Mouse (Mus musculus) stomach, postnatal 0 days (tissue): ENCODE results near the gene Arhgap15. TPM values are rescaled to one million over a fixed set of nuclear protein-coding genes. Genes with fewer than 3 reads are reported as not detected.

Experiments used
- ATAC-seq: fragments of 200-750 bp; cut with Nextera tagmentation; 2 replicates; pipeline ENCODE4 v1.8.0; 2017; ENCODE audit not compliant: low FRiP score, low TSS enrichment
- DNase-seq: peaks from one replicate; pipeline ENCODE4 v3.0.0-alpha.2; 2016; ENCODE audit warnings: low spot score
- H3K27ac ChIP-seq: fragments of 300-500 bp; sonication (generic); replicated peaks from 2 replicates; pipeline ENCODE4 v1.5.1; 2014; ENCODE audit warnings: mild to moderate bottlenecking, control low read depth
- H3K27me3 ChIP-seq: fragments of 300-500 bp; sonication (generic); 2 replicates; pipeline ENCODE4 v1.6.1; 2014; ENCODE audit warnings: low read length; ENCODE audit not compliant: control insufficient read depth, insufficient read depth
- H3K36me3 ChIP-seq: fragments of 300-500 bp; sonication (generic); 2 replicates; pipeline ENCODE4 v1.6.1; 2014; ENCODE audit warnings: low read length, mixed read lengths; ENCODE audit not compliant: control insufficient read depth, insufficient read depth
- H3K4me1 ChIP-seq: fragments of 300-500 bp; sonication (generic); replicated peaks from 2 replicates; pipeline ENCODE4 v1.6.1; 2014; ENCODE audit warnings: antibody characterized with exemption; ENCODE audit not compliant: control insufficient read depth, insufficient read depth
- H3K4me2 ChIP-seq: fragments of 300-500 bp; sonication (generic); replicated peaks from 2 replicates; pipeline ENCODE4 v1.6.1; 2014; ENCODE audit warnings: low read depth, mild to moderate bottlenecking, control low read depth, moderate library complexity
- H3K4me3 ChIP-seq: fragments of 300-500 bp; sonication (generic); 2 replicates; pipeline ENCODE4 v1.5.1; 2014; ENCODE audit warnings: low read depth, low read length, control low read depth
- H3K9ac ChIP-seq: fragments of 300-500 bp; sonication (generic); 2 replicates; pipeline ENCODE4 v1.6.1; 2014; ENCODE audit warnings: mild to moderate bottlenecking, low read length, control low read depth, mixed read lengths
- H3K9me3 ChIP-seq: fragments of 300-500 bp; sonication (generic); 2 replicates; pipeline ENCODE4 v1.6.1; 2016; ENCODE audit warnings: low read length; ENCODE audit not compliant: control insufficient read depth
- CTCF ChIP-seq: IDR thresholded peaks from 2 replicates; pipeline ENCODE4 v1.5.1; 2016; ENCODE audit warnings: antibody characterized with exemption, low read depth, mild to moderate bottlenecking, moderate library complexity
- EP300 ChIP-seq: optimal IDR thresholded peaks from 2 replicates; pipeline ENCODE3; 2016; ENCODE audit warnings: antibody characterized with exemption
- WGBS: fragments of 180-500 bp; shearing (Covaris S2); extraction: QIAGEN DNeasy Blood & Tissue Kit; methylation state at CpG from one replicate; pipeline ENCODE4 v1.1.7; 2014; 5-methylcytosine and 5-hydroxymethylcytosine counted together
- polyA plus RNA-seq: library from polyadenylated mRNA; unstranded; fragments of >200 nt; fragmentation: Nextera tagmentation; extraction: Ambion mirVana; gene quantifications from 2 replicates; pipeline ENCODE4 v1.2.1, GENCODE M21; 2015

The Arhgap15 gene
- polyA plus RNA-seq, 1 experiment from 2014 or later: 0.93 TPM

DNA sequence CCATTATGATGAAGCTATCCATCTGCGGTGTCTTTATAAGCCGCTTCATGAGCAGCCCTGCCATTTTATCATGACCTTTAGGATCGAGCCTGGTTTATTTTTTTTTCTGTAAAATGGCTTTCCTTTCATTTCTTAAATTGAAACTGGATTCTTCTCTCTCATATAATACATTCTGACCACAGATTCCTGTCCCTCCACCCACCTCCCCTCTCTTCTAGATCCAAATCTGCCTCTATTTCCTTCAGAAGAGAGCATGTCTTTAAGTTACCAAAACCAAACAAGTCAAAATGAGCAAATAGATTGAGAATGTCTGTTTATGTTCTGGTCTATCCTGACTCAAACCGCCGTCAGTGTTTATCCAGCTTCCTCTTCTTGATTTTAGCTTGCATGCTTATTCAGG is 46.1 kb downstream of the Arhgap15 start:
- Histone ChIP-seq H3K9ac (no peak overlapping the region), H3K36me3 (no peaks in the 10 kb centered on the region), H3K4me3 (no peak overlapping the region), H3K27me3 (no peaks in the 10 kb centered on the region), H3K27ac (no peak overlapping the region), H3K9me3 (no peaks in the 10 kb centered on the region), H3K4me2 (no peak overlapping the region), H3K4me1 (no peaks in the 10 kb centered on the region)
- WGBS: 75% methylated on average over 5 of the region's 5 CpGs
- ATAC-seq (no peak), DNase-seq (no peak)
- TF ChIP-seq CTCF: no peak

DNA sequence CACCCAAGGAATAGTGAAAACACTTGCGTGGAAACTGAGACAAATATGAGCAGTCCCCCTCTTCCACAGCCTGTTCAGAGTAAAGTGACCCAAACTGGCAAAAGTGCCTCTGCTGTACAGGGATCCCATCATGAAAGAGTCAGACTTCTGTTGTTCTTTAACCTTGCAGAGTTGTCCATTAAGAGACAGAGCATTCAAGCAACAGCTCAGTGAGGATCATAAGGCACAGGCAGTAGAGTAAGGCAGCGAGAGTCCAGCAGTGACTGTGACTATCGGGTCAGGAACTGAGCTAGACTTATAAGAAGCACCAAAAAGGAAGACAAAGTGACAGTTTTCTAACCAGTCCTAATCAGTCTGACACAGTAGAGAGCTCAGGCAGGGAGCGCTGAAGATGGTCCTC is 47.8 kb downstream of the Arhgap15 start:
- Histone ChIP-seq H3K9ac (no peak overlapping the region), H3K27ac (no peak overlapping the region), H3K4me3 (no peak overlapping the region), H3K4me1 (no peaks in the 10 kb centered on the region), H3K4me2 (no peak overlapping the region), H3K36me3 (no peaks in the 10 kb centered on the region), H3K27me3 (no peaks in the 10 kb centered on the region), H3K9me3 (no peaks in the 10 kb centered on the region)
- TF ChIP-seq CTCF (no peak), EP300 (no peak)
- WGBS: 97% methylated on average over 4 of the region's 4 CpGs
- no peak for DNase-seq
- no peak for ATAC-seq

DNA sequence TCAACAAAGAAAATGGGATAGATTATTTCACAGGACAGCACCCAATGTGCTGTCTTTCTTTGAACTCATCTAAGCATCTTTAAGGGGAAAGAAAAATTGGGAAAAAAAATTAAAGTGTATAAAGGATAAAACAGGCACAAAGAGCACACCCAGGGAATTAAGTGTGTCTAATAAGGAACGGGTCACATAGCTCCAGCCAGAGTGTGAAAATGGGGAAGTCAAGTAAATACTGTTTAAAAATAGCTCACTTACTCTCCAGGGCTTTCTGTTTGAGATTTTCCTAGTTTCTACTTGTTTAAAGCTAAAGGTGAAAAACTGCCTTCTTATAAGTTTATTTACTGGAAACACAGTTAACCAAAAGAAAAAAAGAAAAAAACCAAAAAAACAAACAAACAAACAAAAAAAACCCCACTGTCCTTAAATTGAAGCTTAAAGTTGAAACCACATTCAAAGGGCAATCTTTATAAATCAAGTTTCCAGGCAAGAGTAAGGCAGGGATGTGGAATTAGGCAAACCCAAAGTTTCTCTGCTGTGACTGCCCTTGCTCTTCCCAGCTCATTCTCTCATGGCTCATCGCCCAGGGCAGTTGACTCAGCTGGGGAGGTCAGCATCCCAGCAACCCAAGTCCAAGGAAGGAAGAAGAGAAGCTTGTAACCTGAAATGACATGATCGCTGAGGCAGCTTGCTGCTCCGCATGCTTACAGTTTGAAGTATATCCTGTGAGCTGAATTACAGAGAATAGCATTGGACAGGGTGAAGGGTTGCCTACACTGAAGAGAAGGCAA is 57.5 kb downstream of the Arhgap15 start:
- ATAC-seq: no peak
- no peak overlapping the region for H3K9ac ChIP-seq
- H3K4me3 ChIP-seq: no peak overlapping the region
- no peaks in the 10 kb centered on the region for H3K4me1 ChIP-seq
- WGBS: 59% methylated on average over 4 of the region's 4 CpGs
- H3K9me3 ChIP-seq: no peaks in the 10 kb centered on the region
- no peak for DNase-seq
- TF ChIP-seq CTCF: no peak
- TF ChIP-seq EP300: no peak
- H3K4me2 ChIP-seq: no peak overlapping the region
- H3K36me3 ChIP-seq: no peaks in the 10 kb centered on the region
- no peaks in the 10 kb centered on the region for H3K27me3 ChIP-seq
- no peak overlapping the region for H3K27ac ChIP-seq

DNA sequence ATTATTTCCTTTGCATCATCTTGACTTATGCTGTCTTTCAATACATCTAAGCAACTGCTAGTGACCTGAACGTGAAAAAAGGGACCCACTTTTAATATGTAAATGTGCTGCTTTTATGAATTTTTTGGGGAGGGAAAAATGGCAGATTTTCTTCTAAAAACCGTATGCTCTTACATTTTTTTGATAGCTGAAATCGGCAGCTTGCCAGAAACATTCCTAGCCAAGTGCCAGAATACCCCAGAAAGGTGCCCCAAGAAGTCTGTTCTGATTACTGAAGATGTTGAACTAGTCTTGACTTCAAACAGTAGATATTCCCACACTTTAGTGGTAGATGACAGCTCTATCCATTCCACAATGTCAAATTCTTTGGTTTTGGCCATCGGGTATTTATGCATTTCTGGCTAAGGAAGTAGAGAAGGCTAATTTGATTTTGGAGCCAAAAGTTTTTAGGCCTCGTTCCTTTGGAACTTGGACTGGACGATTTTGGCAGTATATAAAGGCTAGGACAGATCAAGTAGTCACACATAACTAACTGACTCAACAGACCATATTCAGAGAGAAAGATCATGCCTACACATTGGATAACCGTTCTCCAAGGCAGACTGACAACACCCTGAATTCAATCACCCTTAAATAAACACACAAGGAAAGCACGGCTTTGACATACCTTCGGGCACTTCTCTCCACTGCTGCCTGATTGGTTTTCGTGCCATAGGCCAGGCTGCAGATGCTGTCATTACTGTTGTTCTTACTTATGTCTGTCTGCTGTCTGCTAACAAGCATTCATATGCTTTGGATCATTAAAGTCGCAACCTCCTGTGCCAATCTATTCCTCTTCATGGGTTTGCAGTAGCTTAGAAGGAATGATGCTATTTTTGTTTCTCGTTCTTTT is 67.5 kb downstream of the Arhgap15 start:
- Histone ChIP-seq H3K27ac (no peak overlapping the region), H3K4me3 (no peak overlapping the region), H3K9me3 (no peaks in the 10 kb centered on the region), H3K4me1 (no peaks in the 10 kb centered on the region), H3K4me2 (no peak overlapping the region), H3K27me3 (no peaks in the 10 kb centered on the region), H3K9ac (no peak overlapping the region), H3K36me3 (no peaks in the 10 kb centered on the region)
- ATAC-seq: no peak
- no peak for DNase-seq
- WGBS: 64% methylated on average over 12 of the region's 12 CpGs
- TF ChIP-seq EP300: no peak
- no peak for TF ChIP-seq CTCF

DNA sequence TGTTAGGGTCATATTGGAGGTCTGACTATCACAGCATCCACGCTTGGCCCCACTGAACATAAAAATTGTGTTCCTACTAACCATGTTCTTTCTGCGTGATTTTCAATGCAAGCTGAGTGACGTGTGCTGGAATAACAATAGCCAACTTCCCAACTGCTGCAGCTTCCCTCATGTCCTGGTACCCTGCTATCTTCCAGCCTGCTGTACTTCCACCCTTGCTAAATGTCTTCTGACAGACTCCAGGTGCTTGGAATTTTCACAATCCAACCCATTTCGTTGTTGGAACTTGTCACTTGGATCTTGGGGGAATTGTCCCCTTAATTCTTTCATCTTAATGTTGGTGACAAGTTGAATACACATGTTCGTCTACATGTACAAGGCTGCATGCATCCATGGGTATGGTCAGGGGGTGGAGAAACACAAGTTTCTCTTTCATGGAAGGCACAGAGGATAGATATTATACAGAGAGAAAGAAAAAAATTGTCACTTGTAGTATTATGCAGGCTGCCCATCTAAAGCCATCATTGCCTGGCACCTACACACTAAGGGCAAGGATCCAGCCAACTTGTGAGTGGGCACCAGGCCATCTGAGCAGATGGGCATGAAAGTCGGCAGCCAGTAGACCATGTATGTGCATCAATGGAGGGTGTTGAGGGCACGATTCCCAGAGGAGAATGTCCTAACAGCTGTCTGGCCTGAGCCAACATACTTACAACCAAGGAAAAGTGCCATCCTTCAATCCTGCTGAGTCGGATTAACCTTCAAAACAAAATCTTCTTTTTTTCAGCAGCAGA is 68.4 kb downstream of the Arhgap15 start:
- Histone ChIP-seq H3K27ac (no peak overlapping the region), H3K9ac (no peak overlapping the region), H3K4me3 (no peak overlapping the region), H3K36me3 (no peaks in the 10 kb centered on the region), H3K9me3 (no peaks in the 10 kb centered on the region), H3K4me2 (no peak overlapping the region), H3K27me3 (no peaks in the 10 kb centered on the region), H3K4me1 (no peaks in the 10 kb centered on the region)
- no peak for ATAC-seq
- no peak for TF ChIP-seq EP300
- no peak for TF ChIP-seq CTCF
- 84% methylated on average over 8 of the region's 8 CpGs for WGBS
- no peak for DNase-seq
